Mouse (Mus musculus) adrenal gland, adult 2 months (tissue): Measurements from ENCODE around the gene Cpa4. TPM values are rescaled to one million over a fixed set of nuclear protein-coding genes. Genes with fewer than 3 reads are reported as not detected.

Source experiments
- DNase-seq: peaks from one replicate; pipeline ENCODE4 v3.0.0; 2021
- polyA plus RNA-seq: library from polyadenylated mRNA; depleted of rRNA; stranded (reverse); fragments of >200 nt; gene quantifications from 2 replicates; pipeline ENCODE4 v1.2.3, GENCODE M21; 2012
- total RNA-seq, 2 experiments: library from RNA; stranded (reverse); gene quantifications; 2 replicates each; pipeline ENCODE4 v1.2.3; 2021

Gene Cpa4
- total and polyA plus RNA-seq, 3 experiments, result 1.1 to 2.1 (median 1.6) TPM

DNA sequence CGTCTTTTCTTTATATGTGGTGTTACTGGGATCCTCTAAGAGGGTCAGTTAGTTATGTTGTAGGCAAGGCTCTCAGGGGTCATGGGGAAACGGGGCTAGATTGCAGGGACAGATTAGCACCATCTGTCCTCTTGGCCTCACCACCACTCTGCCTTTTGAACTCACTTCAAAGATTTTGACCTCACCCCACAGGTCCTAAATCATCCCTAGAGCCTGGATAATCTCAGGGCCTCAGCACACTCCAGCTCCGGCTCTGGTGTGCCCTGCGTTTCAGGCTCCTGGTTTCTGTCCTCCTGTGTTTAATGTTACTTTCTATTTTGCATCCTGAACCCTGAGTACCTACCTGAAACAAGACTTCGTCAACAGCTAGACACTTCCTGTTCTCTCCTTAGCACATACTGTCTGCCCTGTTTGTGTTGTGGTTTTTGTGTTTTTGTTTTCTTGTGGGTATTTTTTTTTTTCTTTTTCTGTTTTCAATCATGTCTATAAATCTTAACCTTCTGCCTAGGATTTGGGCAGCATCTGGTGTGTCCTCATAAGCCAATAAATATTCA, 23.8 kb downstream of the Cpa4 start:
- no peak for DNase-seq

DNA sequence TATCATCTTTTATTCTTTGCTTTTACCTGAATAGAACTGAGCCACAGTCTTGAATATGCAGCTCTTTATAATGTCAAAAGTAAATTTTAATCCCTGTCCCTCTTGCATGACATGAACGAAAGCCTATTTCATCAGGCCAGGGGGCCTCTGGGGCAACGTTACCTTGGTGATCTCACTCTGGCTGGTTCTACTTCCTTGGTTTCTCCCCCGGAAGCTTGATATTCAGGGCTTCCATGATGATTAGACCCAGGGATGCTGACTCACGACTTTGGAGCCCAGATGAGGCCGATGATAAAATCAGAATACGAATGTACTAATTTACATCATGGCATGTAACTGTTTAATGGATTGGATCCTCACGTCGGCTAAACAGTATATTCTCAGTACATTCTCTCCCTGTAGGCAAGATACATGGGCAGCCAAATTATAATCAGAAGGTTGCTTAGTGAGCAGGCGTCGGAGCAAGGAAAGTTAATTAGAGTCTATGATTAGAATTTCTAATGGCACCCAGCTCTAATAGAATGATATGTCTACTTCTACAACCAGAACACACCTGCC, 24.3 kb downstream of the Cpa4 start:
- no peak for DNase-seq

- no peak for DNase-seq
These were observed 26.2 kb downstream of the Cpa4 start for GRCm38 (mm10) chr6:30594364-30594763.

DNA sequence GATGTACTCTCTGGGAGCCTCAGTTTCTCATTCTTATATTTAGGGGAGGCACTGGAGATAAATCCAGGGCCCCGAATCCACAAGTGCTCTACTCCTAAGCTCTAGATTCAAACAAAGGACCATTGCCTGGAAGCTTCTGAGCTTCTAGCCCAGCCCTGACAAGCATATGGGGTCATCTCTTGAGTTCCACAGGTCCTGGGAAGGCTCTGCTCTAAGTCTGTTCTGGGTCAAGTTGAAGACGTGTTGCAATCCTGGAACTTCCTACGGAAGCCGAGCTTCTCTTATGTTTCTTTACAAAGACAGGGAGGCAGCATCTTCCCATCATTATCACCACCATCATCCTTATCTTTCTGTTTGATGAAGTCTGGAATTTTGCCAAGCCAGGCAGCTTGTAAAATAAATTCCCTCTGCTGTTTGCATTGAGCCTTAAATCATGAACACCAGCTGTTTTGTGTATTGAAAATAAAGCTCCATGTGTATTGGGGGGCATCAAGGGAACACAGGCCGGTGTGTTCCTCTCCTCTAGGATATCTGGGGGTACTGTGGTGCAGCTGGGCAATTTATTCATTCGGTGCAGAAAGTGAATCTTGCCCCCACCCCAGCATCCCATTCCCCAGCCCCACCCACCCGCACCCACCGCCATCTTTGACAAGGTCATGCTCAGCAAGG, 28.2 kb downstream of the Cpa4 start:
- DNase-seq, result no peak

GRCm38 (mm10) chr6:30600033-30600432, 31.9 kb downstream of the Cpa4 start:
- DNase-seq, result peak; percentile 28

- no peak for DNase-seq
These were observed 32.8 kb downstream of the Cpa4 start for GRCm38 (mm10) chr6:30600995-30601394.

DNA sequence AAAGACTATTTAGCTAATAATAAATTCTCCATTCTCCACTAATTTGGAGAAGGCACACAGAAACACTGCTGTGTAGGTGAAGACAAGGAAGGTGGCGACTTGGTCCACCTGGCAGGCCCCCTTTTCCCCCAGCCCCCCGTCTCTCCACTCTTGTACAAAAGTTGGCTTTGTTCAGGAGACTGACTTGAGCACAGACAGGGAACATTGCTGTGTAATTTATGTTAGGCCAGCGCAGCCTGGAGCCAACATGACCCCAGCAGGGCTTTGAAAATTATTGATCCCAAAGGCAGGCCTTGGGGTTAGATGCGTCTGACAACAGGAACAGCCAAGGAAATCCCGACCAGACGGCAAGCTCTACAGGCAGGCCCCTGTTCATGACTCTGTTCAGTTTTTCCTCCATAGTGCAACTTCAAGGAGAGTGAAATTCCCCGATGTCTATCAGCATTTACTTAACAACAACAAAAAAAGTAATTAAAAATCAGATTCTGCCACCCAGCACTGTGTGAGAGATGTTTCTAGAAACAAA, 36.2 kb downstream of the Cpa4 start:
- no peak for DNase-seq

GRCm38 (mm10) chr6:30605111-30605510, 36.9 kb downstream of the Cpa4 start:
- no peak for DNase-seq

- DNase-seq, result no peak
These were observed 37.5 kb downstream of the Cpa4 start for GRCm38 (mm10) chr6:30605672-30606071.

- DNase-seq, result no peak
These were observed 42.5 kb downstream of the Cpa4 start, which contains the start of gene Cpa5 for GRCm38 (mm10) chr6:30610710-30611109. TSS of gene Cpa5 (plus strand) at chr6:30611010.

DNA sequence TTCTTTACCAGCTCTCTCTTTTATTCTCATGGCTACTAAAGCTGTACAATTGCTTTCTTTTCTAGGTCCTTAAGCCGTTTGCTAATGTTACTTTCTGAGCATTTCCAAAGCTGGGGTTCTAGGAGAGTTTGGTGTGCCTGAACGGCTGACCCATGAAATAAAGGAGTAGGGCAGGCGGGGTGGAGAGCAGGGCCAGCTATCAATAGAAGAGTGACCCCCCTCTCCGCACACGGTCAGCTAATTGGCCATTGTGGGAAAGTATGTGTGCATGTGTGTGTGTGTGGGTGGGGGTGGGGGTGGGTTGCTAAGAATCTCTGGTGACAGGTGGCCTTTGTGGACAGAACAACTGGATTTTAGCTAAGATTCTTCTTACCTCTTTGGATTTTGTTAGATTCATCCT, 43.0 kb downstream of the Cpa4 start:
- DNase-seq, result no peak

DNA sequence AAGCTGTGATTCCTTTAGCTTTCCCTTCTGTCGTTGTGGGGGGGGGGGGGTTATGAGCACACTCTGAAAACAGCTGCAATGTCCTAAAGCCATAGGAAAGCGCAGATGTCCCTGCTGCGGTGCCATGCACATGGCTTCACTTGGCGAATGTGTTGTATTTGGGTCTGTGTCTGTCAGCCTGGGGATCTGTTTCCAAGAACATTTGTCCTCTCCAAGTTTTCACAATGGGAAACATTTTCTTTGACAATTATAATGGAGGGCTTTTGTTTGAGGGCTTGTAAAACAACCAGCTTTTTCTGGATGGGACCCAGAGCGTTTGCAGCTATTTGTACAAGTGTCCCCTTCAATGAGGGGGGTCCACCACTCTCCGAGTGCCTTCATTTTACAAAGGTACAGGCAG, 46.1 kb downstream of the Cpa4 start:
- DNase-seq, result no peak

DNA sequence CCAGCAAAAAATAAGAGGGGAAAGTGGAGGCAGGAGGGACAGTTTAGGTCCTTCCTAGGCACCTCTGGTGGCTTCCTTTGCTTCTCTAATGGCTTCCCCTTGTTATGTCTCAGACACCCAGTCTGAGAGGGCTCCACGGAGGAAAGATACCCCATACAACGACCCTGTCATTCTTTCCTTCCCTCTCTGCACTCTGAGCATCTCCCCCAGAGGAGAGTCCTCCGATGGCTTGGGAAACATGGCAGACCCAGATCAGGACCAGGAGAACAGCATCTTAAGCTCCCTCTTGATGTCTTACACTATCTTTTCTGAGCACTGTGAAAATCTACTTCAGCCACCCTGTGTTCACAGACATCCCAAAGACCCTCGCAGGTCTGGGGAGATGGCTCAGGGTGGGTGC, 47.6 kb downstream of the Cpa4 start:
- DNase-seq, result no peak

DNA sequence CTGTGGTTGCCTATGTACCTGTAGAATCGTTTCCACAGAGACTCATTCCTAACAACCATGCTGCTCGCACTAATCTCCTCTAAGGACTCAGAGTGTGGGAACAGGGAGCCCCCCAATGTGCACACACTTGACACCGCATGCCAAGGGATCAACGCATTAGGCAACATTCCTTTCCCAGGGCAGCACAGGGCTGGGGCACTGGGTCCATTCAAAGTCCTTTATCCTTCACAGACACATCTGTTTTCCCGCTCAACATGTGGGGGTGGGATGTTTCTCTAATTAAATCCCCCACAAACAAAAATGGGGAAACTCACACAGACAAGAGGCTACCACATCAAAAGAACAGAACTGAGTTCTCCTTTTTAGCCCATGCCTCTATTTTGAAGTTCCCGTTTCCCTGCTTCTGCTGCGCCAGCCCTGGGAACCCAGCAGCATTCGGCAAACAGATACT, 48.3 kb downstream of the Cpa4 start:
- no peak for DNase-seq

DNA sequence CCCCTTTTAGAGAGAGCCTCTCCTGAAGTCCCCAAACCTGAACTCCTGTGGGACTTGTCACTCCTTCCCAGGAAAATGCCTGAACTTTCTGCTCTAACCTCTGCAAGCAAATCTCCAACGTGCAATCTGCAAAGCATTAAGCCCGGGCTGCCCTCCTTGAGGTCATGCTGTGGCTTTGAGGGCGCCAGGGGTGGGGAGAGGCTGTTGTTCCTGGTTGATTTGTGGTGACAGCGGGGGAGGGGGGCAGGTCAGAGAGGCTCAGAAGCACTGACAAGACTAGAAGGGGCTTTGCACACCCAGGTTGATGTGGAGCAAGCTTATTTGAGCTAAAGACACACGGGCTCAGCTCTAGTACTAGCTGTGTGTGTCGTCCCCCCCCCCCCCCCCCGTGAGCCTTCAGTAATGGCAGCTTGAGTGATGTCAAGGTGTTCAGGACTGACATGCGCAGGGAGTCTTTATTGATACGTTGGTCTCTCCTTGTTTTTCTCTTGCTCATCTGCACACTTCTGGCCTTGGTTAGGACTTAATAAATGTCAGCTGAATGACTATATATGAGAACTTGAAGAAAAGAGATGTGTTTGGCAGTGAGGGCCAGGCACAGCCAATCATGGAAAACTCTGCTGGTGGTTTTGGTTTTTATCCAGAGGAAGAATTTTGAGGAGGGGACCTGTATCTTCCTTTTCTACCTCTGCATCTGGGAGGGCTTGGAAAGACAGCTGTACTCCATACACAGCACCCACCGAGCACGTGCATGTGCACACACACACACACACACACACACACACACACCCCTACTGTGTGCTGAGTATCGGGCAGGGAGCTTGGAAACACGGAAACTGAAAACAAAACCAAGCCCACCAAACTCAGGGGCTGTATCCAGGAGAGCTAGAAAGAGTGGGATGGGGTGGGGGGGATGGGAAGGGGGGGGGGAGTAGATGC, 49.1 kb downstream of the Cpa4 start:
- DNase-seq, result peak; percentile 55

DNA sequence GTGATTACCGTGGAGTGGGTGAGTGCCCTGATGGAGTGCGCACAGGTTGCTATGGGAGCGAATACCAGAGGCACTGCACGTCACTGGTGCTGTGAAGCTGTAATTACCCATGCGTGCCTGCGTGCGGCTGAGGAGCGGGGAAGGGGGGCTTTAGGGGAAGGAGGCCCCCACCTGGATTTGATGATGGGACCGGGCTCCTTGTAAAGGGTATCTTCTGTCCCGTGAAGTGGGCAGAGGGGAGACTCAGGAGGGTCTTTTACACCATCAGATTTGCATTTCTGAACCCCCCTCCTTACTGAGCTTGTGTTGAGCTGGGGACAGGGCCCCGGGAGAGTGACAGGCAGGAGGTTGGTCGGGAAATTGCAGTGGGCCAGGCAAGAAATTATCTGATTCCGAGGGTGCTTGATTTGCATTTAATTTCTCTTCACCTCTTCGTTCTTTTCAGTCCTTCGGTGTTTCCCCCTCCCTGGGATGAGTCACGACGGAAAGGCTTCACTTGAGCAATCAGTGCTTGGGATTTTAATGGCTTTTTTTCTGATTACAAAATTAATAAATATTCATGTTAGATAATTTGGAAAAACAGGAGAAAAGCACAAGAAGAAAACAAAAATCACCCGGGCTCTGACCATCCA, 49.9 kb downstream of the Cpa4 start:
- DNase-seq, result peak; percentile 24

DNA sequence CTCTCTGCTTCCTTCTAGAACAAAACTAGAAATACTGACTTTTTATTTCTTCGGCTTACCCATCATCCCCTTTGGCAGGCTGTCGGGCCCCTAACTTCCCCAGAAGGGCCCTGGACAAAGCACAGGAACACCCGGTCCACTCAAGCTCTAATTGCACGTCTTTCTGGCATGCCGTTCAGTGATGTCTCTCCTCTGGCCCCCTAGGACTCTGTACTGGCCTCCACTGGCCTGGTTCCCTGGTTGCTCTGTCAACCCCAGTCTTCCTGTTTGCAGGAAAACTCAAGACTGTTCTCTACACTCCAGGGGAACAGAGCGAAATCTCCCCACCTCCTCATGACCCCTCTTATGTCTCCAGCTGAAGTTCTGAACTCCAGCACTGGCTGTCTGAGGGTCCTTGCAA, 50.6 kb downstream of the Cpa4 start:
- no peak for DNase-seq

GRCm38 (mm10) chr6:30619606-30620005, 51.4 kb downstream of the Cpa4 start:
- DNase-seq, result peak; percentile 55

DNA sequence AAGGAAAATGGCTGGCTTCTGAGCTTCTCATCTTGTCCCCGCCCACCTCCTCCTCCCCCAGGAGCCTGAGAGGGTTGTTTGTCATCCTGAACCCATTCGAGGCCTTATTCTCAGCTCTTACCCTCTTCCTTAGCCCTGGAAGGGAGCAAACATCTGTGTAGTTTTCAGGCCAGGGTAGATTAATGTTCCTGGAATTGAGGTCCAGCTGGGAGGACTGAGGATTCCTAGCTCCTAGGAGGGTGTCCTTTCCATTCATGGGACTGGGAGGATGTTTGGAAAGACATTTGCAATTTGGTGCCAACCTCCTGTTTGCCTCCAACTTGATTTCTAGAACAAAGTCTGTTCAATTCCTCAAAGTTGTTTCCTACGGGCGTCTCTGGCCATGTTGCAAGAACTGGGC, 52.4 kb downstream of the Cpa4 start:
- DNase-seq, result no peak

- DNase-seq, result no peak
These were observed 52.8 kb downstream of the Cpa4 start for GRCm38 (mm10) chr6:30620994-30621393.

GRCm38 (mm10) chr6:30621986-30622389, 53.8 kb downstream of the Cpa4 start:
- DNase-seq, result no peak

DNA sequence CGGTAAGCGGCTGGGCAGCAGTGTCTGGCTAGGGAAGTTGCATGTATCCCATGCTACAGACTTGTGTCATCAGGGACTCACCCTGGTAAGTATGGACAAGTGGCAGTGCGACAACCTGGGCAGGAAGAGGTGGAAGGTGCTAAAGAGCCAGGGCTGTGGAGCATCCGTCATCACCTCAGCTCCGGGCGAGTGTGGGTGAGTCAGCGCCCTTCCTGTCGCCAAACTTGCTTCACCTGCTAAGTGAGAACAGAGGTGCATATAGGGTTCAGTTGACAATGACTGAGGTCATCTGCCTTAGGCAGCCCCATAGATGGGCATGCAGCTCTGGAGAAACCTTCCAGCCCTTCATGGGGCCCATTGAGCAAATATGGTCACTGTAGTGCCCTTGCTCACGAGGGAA, 56.6 kb downstream of the Cpa4 start:
- DNase-seq, result no peak
